Mouse (Mus musculus) lung, postnatal 36 days (tissue): ENCODE data around the gene Slc7a10.
"Not testable (repeated sequence)": the region's sequence is repeated elsewhere in the genome, so short reads cannot be mapped to it uniquely, and the experiment has no call there.

Experiments used
- DNase-seq: peaks from one replicate; pipeline ENCODE4 v3.0.0; 2022; ENCODE audit warnings: mixed read lengths

Slc7a10 gene

GRCm38 (mm10) chr7:35175533-35175932 is 10.7 kb upstream of the Slc7a10 start:
- no peak for DNase-seq

- peak; percentile 75 for DNase-seq
Observed at GRCm38 (mm10) chr7:35176412-35177381, 9.5 kb upstream of the Slc7a10 start.

GRCm38 (mm10) chr7:35184833-35185724 is 1.1 kb upstream of the Slc7a10 start:
- DNase-seq = peak; percentile 42

GRCm38 (mm10) chr7:35189699-35190098 is 3.5 kb downstream of the Slc7a10 start:
- no peak for DNase-seq

- no peak for DNase-seq
Observed at GRCm38 (mm10) chr7:35191276-35191675, 5.1 kb downstream of the Slc7a10 start.

GRCm38 (mm10) chr7:35197022-35197421 is 10.8 kb downstream of the Slc7a10 start:
- peak; percentile 55 for DNase-seq

GRCm38 (mm10) chr7:35198981-35199754 is 13.0 kb downstream of the Slc7a10 start:
- DNase-seq = peak; percentile 70

- peak; percentile 68 for DNase-seq
Observed at GRCm38 (mm10) chr7:35199755-35200154, 13.6 kb downstream of the Slc7a10 start.

- no peak for DNase-seq
Observed at GRCm38 (mm10) chr7:35211791-35212190, 25.6 kb downstream of the Slc7a10 start.

GRCm38 (mm10) chr7:35214442-35215222 is 28.4 kb downstream of the Slc7a10 start:
- no peak for DNase-seq

- DNase-seq = peak; percentile 69
Observed at GRCm38 (mm10) chr7:35215225-35215624, 29.0 kb downstream of the Slc7a10 start, which contains the start of gene Lrp3. Gene Lrp3, minus strand, starts transcription at chr7:35215498.

- DNase-seq = no peak
Observed at GRCm38 (mm10) chr7:35215731-35216130, 29.5 kb downstream of the Slc7a10 start.

GRCm38 (mm10) chr7:35220694-35221365 is 34.6 kb downstream of the Slc7a10 start:
- DNase-seq = no peak

GRCm38 (mm10) chr7:35230333-35230732 is 44.1 kb downstream of the Slc7a10 start:
- DNase-seq = no peak

GRCm38 (mm10) chr7:35232796-35233455 is 46.7 kb downstream of the Slc7a10 start:
- DNase-seq = no peak

- no peak for DNase-seq
Observed at GRCm38 (mm10) chr7:35233861-35234260, 47.7 kb downstream of the Slc7a10 start.

- DNase-seq = peak; percentile 99
Observed at GRCm38 (mm10) chr7:35234361-35235245, 48.4 kb downstream of the Slc7a10 start.

- DNase-seq = peak; percentile 82
Observed at GRCm38 (mm10) chr7:35235308-35235707, 49.1 kb downstream of the Slc7a10 start.

GRCm38 (mm10) chr7:35237935-35238334 is 51.8 kb downstream of the Slc7a10 start:
- not testable (repeated sequence) for DNase-seq
